Mouse (Mus musculus): ENCODE data around the gene Cux2. TPM values are rescaled to one million over a fixed set of nuclear protein-coding genes. Genes with fewer than 3 reads are reported as not detected.

Gene Cux2
- 2.0 and 2.5 TPM in 2 replicates for polyA plus RNA-seq (2015; fragmentation: Nextera tagmentation; extraction: Ambion mirVana)

- Histone ChIP-seq H3K27ac (no peak within 1 kb of the TSS), H3K9me3 (no peaks in the 10 kb centered on the region), H3K4me3 (peak within 1 kb of the TSS; percentile 78), H3K9ac (peak within 1 kb of the TSS; percentile 62), H3K27me3 (peaks cover 84% of the 10 kb centered on the region), H3K4me1 (peaks cover 31% of the 10 kb centered on the region), H3K4me2 (peak within 1 kb of the TSS; percentile 84), H3K36me3 (no peaks in the 10 kb centered on the region)
- peak; percentile 86 for ATAC-seq (ENCODE audit: insufficient number of reproducible peaks, low FRiP score, low TSS enrichment, low read depth)
- under 1% methylated on average over 86 of the region's 90 CpGs for WGBS
Observed at GRCm38 (mm10) chr5:122050017-122050831, at the start of gene Cux2. Gene Cux2 (minus strand): TSS chr5:122050102.

- no peak for ATAC-seq (ENCODE audit: insufficient number of reproducible peaks, low FRiP score, low TSS enrichment, low read depth)
- no peaks in the 10 kb centered on the region for H3K9me3 ChIP-seq
- no peak overlapping the region for H3K4me3 ChIP-seq
- no peak overlapping the region for H3K9ac ChIP-seq
- H3K4me2 ChIP-seq, result no peak overlapping the region
- H3K4me1 ChIP-seq, result no peaks in the 10 kb centered on the region
- H3K27ac ChIP-seq, result no peak overlapping the region
- 84% methylated on average over 10 of the region's 10 CpGs for WGBS
- H3K27me3 ChIP-seq, result no peaks in the 10 kb centered on the region
- no peaks in the 10 kb centered on the region for H3K36me3 ChIP-seq
Observed at GRCm38 (mm10) chr5:122094439-122094838, 44.5 kb upstream of the Cux2 start.

- H3K9ac ChIP-seq, result no peak overlapping the region
- no peaks in the 10 kb centered on the region for H3K9me3 ChIP-seq
- no peak overlapping the region for H3K4me3 ChIP-seq
- no peak overlapping the region for H3K27ac ChIP-seq
- no peak for ATAC-seq (ENCODE audit: insufficient number of reproducible peaks, low FRiP score, low TSS enrichment, low read depth)
- H3K4me2 ChIP-seq, result no peak overlapping the region
- no peaks in the 10 kb centered on the region for H3K36me3 ChIP-seq
- no peaks in the 10 kb centered on the region for H3K4me1 ChIP-seq
- no peaks in the 10 kb centered on the region for H3K27me3 ChIP-seq
- 83% methylated on average over 14 of the region's 14 CpGs for WGBS
Observed at GRCm38 (mm10) chr5:122093734-122094133, 43.8 kb upstream of the Cux2 start.

GRCm38 (mm10) chr5:122092794-122093193 is 42.9 kb upstream of the Cux2 start:
- Histone ChIP-seq H3K4me1 (no peaks in the 10 kb centered on the region), H3K9me3 (no peaks in the 10 kb centered on the region), H3K27me3 (no peaks in the 10 kb centered on the region), H3K36me3 (no peaks in the 10 kb centered on the region), H3K4me3 (no peak overlapping the region), H3K9ac (no peak overlapping the region), H3K27ac (no peak overlapping the region), H3K4me2 (no peak overlapping the region)
- 56% methylated on average over 11 of the region's 11 CpGs for WGBS
- peak; percentile 61 for ATAC-seq (ENCODE audit: insufficient number of reproducible peaks, low FRiP score, low TSS enrichment, low read depth)

GRCm38 (mm10) chr5:122091070-122091469 is 41.2 kb upstream of the Cux2 start:
- Histone ChIP-seq H3K9me3 (no peaks in the 10 kb centered on the region), H3K9ac (no peak overlapping the region), H3K27me3 (no peaks in the 10 kb centered on the region), H3K4me1 (peaks cover 3% of the 10 kb centered on the region), H3K4me3 (no peak overlapping the region), H3K36me3 (no peaks in the 10 kb centered on the region), H3K4me2 (no peak overlapping the region), H3K27ac (no peak overlapping the region)
- 15% methylated on average over 15 of the region's 15 CpGs for WGBS
- ATAC-seq (ENCODE audit: insufficient number of reproducible peaks, low FRiP score, low TSS enrichment, low read depth), result no peak

- H3K36me3 ChIP-seq, result no peaks in the 10 kb centered on the region
- no peak overlapping the region for H3K4me3 ChIP-seq
- H3K27ac ChIP-seq, result no peak overlapping the region
- 77% methylated on average over 8 of the region's 8 CpGs for WGBS
- no peaks in the 10 kb centered on the region for H3K27me3 ChIP-seq
- no peak overlapping the region for H3K9ac ChIP-seq
- H3K4me1 ChIP-seq, result peaks cover 8% of the 10 kb centered on the region
- H3K4me2 ChIP-seq, result no peak overlapping the region
- H3K9me3 ChIP-seq, result no peaks in the 10 kb centered on the region
- no peak for ATAC-seq (ENCODE audit: insufficient number of reproducible peaks, low FRiP score, low TSS enrichment, low read depth)
Observed at GRCm38 (mm10) chr5:122089664-122090063, 39.8 kb upstream of the Cux2 start.

- no peaks in the 10 kb centered on the region for H3K27me3 ChIP-seq
- no peaks in the 10 kb centered on the region for H3K9me3 ChIP-seq
- 3% methylated on average over 5 of the region's 5 CpGs for WGBS
- no peak overlapping the region for H3K9ac ChIP-seq
- H3K27ac ChIP-seq, result no peak overlapping the region
- peaks cover 8% of the 10 kb centered on the region for H3K4me1 ChIP-seq
- ATAC-seq (ENCODE audit: insufficient number of reproducible peaks, low FRiP score, low TSS enrichment, low read depth), result no peak
- H3K36me3 ChIP-seq, result no peaks in the 10 kb centered on the region
- H3K4me3 ChIP-seq, result no peak overlapping the region
- no peak overlapping the region for H3K4me2 ChIP-seq
Observed at GRCm38 (mm10) chr5:122088917-122089316, 39.0 kb upstream of the Cux2 start.

- no peak for ATAC-seq (ENCODE audit: insufficient number of reproducible peaks, low FRiP score, low TSS enrichment, low read depth)
- H3K4me1 ChIP-seq, result peaks cover 9% of the 10 kb centered on the region
- WGBS, result 54% methylated on average over 3 of the region's 3 CpGs
Observed at GRCm38 (mm10) chr5:122086121-122086520, 36.2 kb upstream of the Cux2 start.

GRCm38 (mm10) chr5:122085291-122085690 is 35.4 kb upstream of the Cux2 start:
- H3K9ac ChIP-seq, result no peak overlapping the region
- ATAC-seq (ENCODE audit: insufficient number of reproducible peaks, low FRiP score, low TSS enrichment, low read depth), result no peak
- H3K4me3 ChIP-seq, result no peak overlapping the region
- H3K4me2 ChIP-seq, result 0 out of 2 replicates have a peak overlapping the region, but pooled peaks have one; percentile 10
- H3K4me1 ChIP-seq, result peaks cover 17% of the 10 kb centered on the region
- H3K36me3 ChIP-seq, result no peaks in the 10 kb centered on the region
- no peaks in the 10 kb centered on the region for H3K27me3 ChIP-seq
- no peak overlapping the region; the same call in 1 of the 2 replicates for H3K27ac ChIP-seq
- no peaks in the 10 kb centered on the region for H3K9me3 ChIP-seq
- WGBS, result 73% methylated on average over 7 of the region's 7 CpGs

More at GRCm38 (mm10) chr5:122086121-122086520, 36.2 kb upstream of the Cux2 start:
- Histone ChIP-seq H3K4me3 (no peak overlapping the region), H3K4me2 (no peak overlapping the region), H3K27me3 (no peaks in the 10 kb centered on the region), H3K9me3 (no peaks in the 10 kb centered on the region), H3K36me3 (no peaks in the 10 kb centered on the region), H3K9ac (no peak overlapping the region), H3K27ac (no peak overlapping the region)

- WGBS, result 57% methylated on average over 3 of the region's 3 CpGs
- H3K4me3 ChIP-seq, result no peak overlapping the region
- no peaks in the 10 kb centered on the region for H3K27me3 ChIP-seq
- no peak for ATAC-seq (ENCODE audit: insufficient number of reproducible peaks, low FRiP score, low TSS enrichment, low read depth)
- no peaks in the 10 kb centered on the region for H3K9me3 ChIP-seq
- no peak overlapping the region for H3K27ac ChIP-seq
- peaks cover 17% of the 10 kb centered on the region for H3K4me1 ChIP-seq
- no peaks in the 10 kb centered on the region for H3K36me3 ChIP-seq
- no peak overlapping the region for H3K9ac ChIP-seq
- no peak overlapping the region for H3K4me2 ChIP-seq
Observed at GRCm38 (mm10) chr5:122084470-122084869, 34.6 kb upstream of the Cux2 start.

- H3K9me3 ChIP-seq, result no peaks in the 10 kb centered on the region
- no peak overlapping the region for H3K4me3 ChIP-seq
- no peak overlapping the region for H3K4me2 ChIP-seq
- H3K27me3 ChIP-seq, result no peaks in the 10 kb centered on the region
- WGBS, result 78% methylated on average over 2 of the region's 2 CpGs
- no peak overlapping the region for H3K9ac ChIP-seq
- H3K36me3 ChIP-seq, result no peaks in the 10 kb centered on the region
- ATAC-seq (ENCODE audit: insufficient number of reproducible peaks, low FRiP score, low TSS enrichment, low read depth), result no peak
- peaks cover 17% of the 10 kb centered on the region for H3K4me1 ChIP-seq
- no peak overlapping the region for H3K27ac ChIP-seq
Observed at GRCm38 (mm10) chr5:122083282-122083681, 33.4 kb upstream of the Cux2 start.

- WGBS, result 87% methylated on average over 13 of the region's 13 CpGs
- Histone ChIP-seq H3K27me3 (no peaks in the 10 kb centered on the region), H3K4me1 (peaks cover 17% of the 10 kb centered on the region), H3K36me3 (no peaks in the 10 kb centered on the region), H3K4me3 (no peak overlapping the region), H3K9me3 (no peaks in the 10 kb centered on the region), H3K9ac (no peak overlapping the region), H3K27ac (no peak overlapping the region), H3K4me2 (no peak overlapping the region)
- no peak for ATAC-seq (ENCODE audit: insufficient number of reproducible peaks, low FRiP score, low TSS enrichment, low read depth)
Observed at GRCm38 (mm10) chr5:122081471-122081870, 31.6 kb upstream of the Cux2 start.
